In the genomic region with DNA sequence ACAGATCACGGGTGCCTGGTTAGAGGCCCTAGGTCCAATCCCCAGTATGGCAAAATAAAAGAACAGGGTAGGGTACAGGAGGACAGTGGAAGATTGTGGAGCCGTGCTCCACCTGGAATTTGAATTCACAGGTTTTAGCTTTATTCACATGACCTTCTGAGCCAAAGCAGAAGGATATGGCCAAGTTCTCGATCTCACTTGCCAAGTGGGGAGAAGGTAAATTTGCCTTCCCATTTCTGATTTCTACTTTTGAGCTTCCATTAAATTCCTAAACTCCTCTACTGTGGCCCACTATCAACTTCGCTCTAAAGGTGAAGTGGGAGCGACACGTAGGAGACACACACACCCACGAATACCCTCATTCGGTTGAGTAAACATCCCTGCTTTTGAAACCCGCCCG, we compare ENCODE assay signal across 8 mouse cellular contexts. TPM values are rescaled to one million over a fixed set of nuclear protein-coding genes. Genes with fewer than 3 reads are reported as not detected.
A peak's percentile ranks its signal among the peaks of the same experiment; 100 is the strongest.
DNase-seq lines count a peak whose midpoint lies in the region; ATAC-seq and TF ChIP-seq lines count a peak whose summit lies in the region.

No protein-coding gene starts in this region.

- peaks cover 45% of the 10 kb centered on the region for H3K79me3 ChIP-seq in C2C12 (ENCODE audit: low read depth)

- H3ac ChIP-seq in C2C12 (ENCODE audit: control insufficient read depth, insufficient read length, low read depth) = peak overlapping the region; percentile 93

- peak overlapping the region; percentile 74 for H3K4me2 ChIP-seq in forebrain, embryonic 11.5 days (ENCODE audit: low read depth, low read length, severe bottlenecking)
- H3K4me2 ChIP-seq in liver, embryonic 12.5 days = peak overlapping the region; percentile 89

- 16% methylated on average over 10 of the region's 10 CpGs for WGBS in heart, embryonic 10.5 days
- WGBS in forebrain, embryonic 11.5 days = 14% methylated on average over 10 of the region's 10 CpGs
- 13% methylated on average over 10 of the region's 10 CpGs for WGBS in liver, embryonic 12.5 days (ENCODE audit: insufficient replicate concordance)

- peak overlapping the region; percentile 82 for H3K9ac ChIP-seq in forebrain, embryonic 11.5 days (ENCODE audit: low read length)
- peak overlapping the region; percentile 88 for H3K9ac ChIP-seq in liver, embryonic 12.5 days

- peaks cover 57% of the 10 kb centered on the region for H3K4me1 ChIP-seq in heart, embryonic 10.5 days
- peaks cover 30% of the 10 kb centered on the region for H3K4me1 ChIP-seq in forebrain, embryonic 11.5 days (replicated peaks; ENCODE audit: control insufficient read depth, insufficient read depth, low read length)
- peaks cover 65% of the 10 kb centered on the region for H3K4me1 ChIP-seq in liver, embryonic 12.5 days

- ATAC-seq in forebrain, embryonic 11.5 days (replicated peaks; ENCODE audit: low FRiP score) = no peak
- ATAC-seq in liver, embryonic 12.5 days = no peak

- H3K79me2 ChIP-seq in C2C12 (ENCODE audit: control insufficient read depth, insufficient read depth) = peaks cover 55% of the 10 kb centered on the region

- H3K36me3 ChIP-seq in heart, embryonic 10.5 days = peaks cover 26% of the 10 kb centered on the region
- H3K36me3 ChIP-seq in C2C12 (ENCODE audit: control insufficient read depth, insufficient read depth) = peaks cover 25% of the 10 kb centered on the region
- H3K36me3 ChIP-seq in forebrain, embryonic 11.5 days (ENCODE audit: control insufficient read depth, insufficient read depth, low read length) = no peaks in the 10 kb centered on the region
- H3K36me3 ChIP-seq in liver, embryonic 12.5 days = peaks cover 33% of the 10 kb centered on the region

- H3K27ac ChIP-seq in heart, embryonic 10.5 days = peak overlapping the region; percentile 95
- H3K27ac ChIP-seq in forebrain, embryonic 11.5 days (ENCODE audit: low read depth, low read length) = peak overlapping the region; percentile 92
- peak overlapping the region; percentile 98 for H3K27ac ChIP-seq in liver, embryonic 12.5 days

- no peak for DNase-seq in heart, embryonic 10.5 days (ENCODE audit: low spot score)
- no peak for DNase-seq in heart, adult 11 months
- no peak for DNase-seq in forebrain, embryonic 11.5 days (ENCODE audit: low spot score)
- no peak for DNase-seq in frontal cortex, postnatal 10 days (ENCODE audit: low spot score in 2 of 2)
- DNase-seq in layer of hippocampus, postnatal 14 days (ENCODE audit: low spot score in 2 of 2) = no peak
- no peak for DNase-seq in adrenal gland, postnatal 36 days

- TF ChIP-seq CTCF in C2C12 (IDR thresholded peaks at IDR 0.05; ENCODE audit: control insufficient read depth, insufficient read depth, insufficient read length) = no peak

- H3K4me3 ChIP-seq in heart, embryonic 10.5 days = peak overlapping the region; percentile 79
- peak overlapping the region; percentile 78 for H3K4me3 ChIP-seq in C2C12 (ENCODE audit: insufficient read depth, poor library complexity, severe bottlenecking)
- peak overlapping the region; percentile 69 for H3K4me3 ChIP-seq in forebrain, embryonic 11.5 days (ENCODE audit: low read depth, low read length)
- peak overlapping the region; percentile 89 for H3K4me3 ChIP-seq in liver, embryonic 12.5 days

- no peaks in the 10 kb centered on the region for H3K9me3 ChIP-seq in heart, embryonic 10.5 days
- no peaks in the 10 kb centered on the region for H3K9me3 ChIP-seq in forebrain, embryonic 11.5 days (ENCODE audit: control insufficient read depth, low read length)
- H3K9me3 ChIP-seq in liver, embryonic 12.5 days (replicated peaks) = no peaks in the 10 kb centered on the region

- no peaks in the 10 kb centered on the region for H3K27me3 ChIP-seq in heart, embryonic 10.5 days (ENCODE audit: insufficient read depth, poor library complexity, severe bottlenecking)
- H3K27me3 ChIP-seq in C2C12 (ENCODE audit: control insufficient read depth, insufficient read depth, insufficient read length) = no peaks in the 10 kb centered on the region
- H3K27me3 ChIP-seq in forebrain, embryonic 11.5 days (ENCODE audit: control insufficient read depth, insufficient read depth, low read length) = no peaks in the 10 kb centered on the region
- H3K27me3 ChIP-seq in liver, embryonic 12.5 days (replicated peaks) = 0 out of 2 replicates have a peak, but pooled peaks cover 3% of the 10 kb centered on the region

TF ChIP-seq in C2C12, 6 proteins besides CTCF, POLR2A, EP300 and RAD21:
- TF ChIP-seq FOSL1 (IDR thresholded peaks at IDR 0.05; ENCODE audit: insufficient read depth, low read length, poor library complexity, severe bottlenecking) (no peak), MYOG (IDR thresholded peaks at IDR 0.05; ENCODE audit: control insufficient read depth, extremely low read depth, insufficient read length) (no peak), MYOD1 (IDR thresholded peaks at IDR 0.05; ENCODE audit: control insufficient read depth, insufficient read length, low read depth) (no peak), USF1 (IDR thresholded peaks at IDR 0.05; ENCODE audit: low read depth) (no peak), CEBPB (IDR thresholded peaks at IDR 0.05; ENCODE audit: low read depth) (no peak), MAX (IDR thresholded peaks at IDR 0.05) (no peak)

RNA-seq across cellular contexts. Expression of a gene that starts 0.9 kb away (rescaled TPM):
- 65.0 and 78.7 TPM in 2 replicates for polyA plus RNA-seq in heart, embryonic 10.5 days (2016; fragmentation: Nextera tagmentation; extraction: Ambion mirVana)
- polyA plus RNA-seq in C2C12 (2012; fragmentation: generic; extraction: Trizol) = 89.3 TPM
- polyA plus RNA-seq in forebrain, embryonic 11.5 days (2014; fragmentation: Nextera tagmentation; extraction: Ambion mirVana) = 38.6 and 42.9 TPM in 2 replicates
- 26.7 and 32.4 TPM in 2 replicates for polyA plus RNA-seq in liver, embryonic 12.5 days (2016; fragmentation: Nextera tagmentation; extraction: Ambion mirVana)
- 100 to 1,000 TPM; 185 to 187 TPM for total RNA-seq in layer of hippocampus, postnatal 14 days (2021)
- 100 to 1,000 TPM; 526 to 605 TPM for total RNA-seq in adrenal gland, postnatal 36 days (2021)

RNA-seq across cellular contexts. Expression of a gene that starts 20.8 kb away (rescaled TPM):
- 86.6 and 90.1 TPM in 2 replicates for polyA plus RNA-seq in heart, embryonic 10.5 days (2016; fragmentation: Nextera tagmentation; extraction: Ambion mirVana)
- 29.0 TPM for polyA plus RNA-seq in C2C12 (2012; fragmentation: generic; extraction: Trizol)
- polyA plus RNA-seq in forebrain, embryonic 11.5 days (2014; fragmentation: Nextera tagmentation; extraction: Ambion mirVana) = 33.2 and 33.8 TPM in 2 replicates
- 25.6 and 26.7 TPM in 2 replicates for polyA plus RNA-seq in liver, embryonic 12.5 days (2016; fragmentation: Nextera tagmentation; extraction: Ambion mirVana)
- 1 to 10 TPM; 2.9 to 6.2 TPM for total RNA-seq in layer of hippocampus, postnatal 14 days (2021)
- 10 to 100 TPM; 57.4 to 63.3 TPM for total RNA-seq in adrenal gland, postnatal 36 days (2021)

RNA-seq across cellular contexts. Expression of a gene that starts 40.0 kb away (rescaled TPM):
- polyA plus RNA-seq in heart, embryonic 10.5 days (2016; fragmentation: Nextera tagmentation; extraction: Ambion mirVana) = 62.5 and 101 TPM in 2 replicates
- 43.8 TPM for polyA plus RNA-seq in C2C12 (2012; fragmentation: generic; extraction: Trizol)
- polyA plus RNA-seq in forebrain, embryonic 11.5 days (2014; fragmentation: Nextera tagmentation; extraction: Ambion mirVana) = 140 and 150 TPM in 2 replicates
- polyA plus RNA-seq in liver, embryonic 12.5 days (2016; fragmentation: Nextera tagmentation; extraction: Ambion mirVana) = 51.6 and 52.4 TPM in 2 replicates
- total RNA-seq in layer of hippocampus, postnatal 14 days (2021) = 10 to 100 TPM; 51.0 to 54.8 TPM
- 10 to 100 TPM; 77.2 to 78.2 TPM for total RNA-seq in adrenal gland, postnatal 36 days (2021)

RNA-seq across cellular contexts. Expression of a gene that starts 51.5 kb away (rescaled TPM):
- 16.6 and 17.8 TPM in 2 replicates for polyA plus RNA-seq in heart, embryonic 10.5 days (2016; fragmentation: Nextera tagmentation; extraction: Ambion mirVana)
- polyA plus RNA-seq in C2C12 (2012; fragmentation: generic; extraction: Trizol) = 17.6 TPM
- polyA plus RNA-seq in forebrain, embryonic 11.5 days (2014; fragmentation: Nextera tagmentation; extraction: Ambion mirVana) = 17.5 and 26.9 TPM in 2 replicates
- polyA plus RNA-seq in liver, embryonic 12.5 days (2016; fragmentation: Nextera tagmentation; extraction: Ambion mirVana) = 14.3 and 14.4 TPM in 2 replicates
- total RNA-seq in layer of hippocampus, postnatal 14 days (2021) = 10 to 100 TPM; 44.3 to 45.8 TPM
- total RNA-seq in adrenal gland, postnatal 36 days (2021) = 10 to 100 TPM; 21.1 to 35.0 TPM
